Mouse (Mus musculus) limb, embryonic 13.5 days (tissue): ENCODE measurements around the gene Olfr1346. TPM values are rescaled to one million over a fixed set of nuclear protein-coding genes. Genes with fewer than 3 reads are reported as not detected.

Experiments used
- ATAC-seq: fragments of 200-750 bp; cut with Nextera tagmentation; 2 replicates; pipeline ENCODE4 v1.8.0; 2017; ENCODE audit warnings: low read depth, moderate number of reproducible peaks, moderate TSS enrichment; ENCODE audit not compliant: low FRiP score
- H3K27ac ChIP-seq: fragments of 300-500 bp; sonication (generic); 2 replicates; pipeline ENCODE4 v1.5.1; 2015; ENCODE audit warnings: inconsistent platforms, mild to moderate bottlenecking, moderate library complexity
- H3K27me3 ChIP-seq: fragments of 300-500 bp; sonication (generic); 2 replicates; pipeline ENCODE4 v1.6.1; 2015; ENCODE audit warnings: mild to moderate bottlenecking, inconsistent platforms
- H3K36me3 ChIP-seq: fragments of 300-500 bp; sonication (generic); 2 replicates; pipeline ENCODE4 v1.6.1; 2015; ENCODE audit warnings: inconsistent platforms, mild to moderate bottlenecking, moderate library complexity
- H3K4me1 ChIP-seq: fragments of 300-500 bp; sonication (generic); 2 replicates; pipeline ENCODE4 v1.6.1; 2015; ENCODE audit warnings: inconsistent platforms
- H3K4me2 ChIP-seq: fragments of 300-500 bp; sonication (generic); replicated peaks from 2 replicates; pipeline ENCODE4 v1.6.1; 2015; ENCODE audit warnings: inconsistent platforms, mild to moderate bottlenecking, moderate library complexity
- H3K4me3 ChIP-seq: fragments of 300-500 bp; sonication (generic); 2 replicates; pipeline ENCODE4 v1.5.1; 2015; ENCODE audit warnings: moderate library complexity, mild to moderate bottlenecking, inconsistent platforms
- H3K9ac ChIP-seq: fragments of 300-500 bp; sonication (generic); 2 replicates; pipeline ENCODE4 v1.6.1; 2015; ENCODE audit warnings: mild to moderate bottlenecking, inconsistent platforms
- H3K9me3 ChIP-seq: fragments of 300-500 bp; sonication (generic); 2 replicates; pipeline ENCODE4 v1.6.1; 2016; ENCODE audit warnings: inconsistent platforms
- WGBS: fragments of 180-500 bp; shearing (Covaris S2); methylation state at CpG from one replicate; pipeline ENCODE4 v1.1.7; 2015; 5-methylcytosine and 5-hydroxymethylcytosine counted together
- polyA plus RNA-seq: library from polyadenylated mRNA; unstranded; fragments of >200 nt; fragmentation: Nextera tagmentation; extraction: Ambion mirVana; gene quantifications from 2 replicates; pipeline ENCODE4 v1.2.1, GENCODE M21; 2015

Olfr1346 gene
- polyA plus RNA-seq, 1 experiment from 2014 or later, result not detected

DNA sequence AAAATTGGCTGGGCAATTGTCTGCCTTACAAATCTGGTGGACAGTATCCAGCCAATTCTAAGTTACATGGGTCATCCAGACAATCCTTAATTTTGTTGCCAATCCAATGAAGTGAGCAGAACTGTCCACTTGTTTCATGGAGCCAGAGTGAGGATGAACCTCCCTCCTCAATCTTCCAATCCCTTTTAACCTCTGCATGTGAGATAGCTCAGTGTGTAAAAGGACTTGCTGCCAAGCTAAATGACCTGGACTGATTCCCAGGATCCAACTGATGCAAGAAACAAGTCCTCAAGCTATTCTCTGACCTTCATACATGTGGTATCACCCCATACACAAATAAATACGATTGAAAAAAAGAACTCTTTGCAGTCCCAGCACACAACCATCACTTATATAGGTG, 54.8 kb downstream of the Olfr1346 start:
- H3K9ac ChIP-seq, result no peak overlapping the region

DNA sequence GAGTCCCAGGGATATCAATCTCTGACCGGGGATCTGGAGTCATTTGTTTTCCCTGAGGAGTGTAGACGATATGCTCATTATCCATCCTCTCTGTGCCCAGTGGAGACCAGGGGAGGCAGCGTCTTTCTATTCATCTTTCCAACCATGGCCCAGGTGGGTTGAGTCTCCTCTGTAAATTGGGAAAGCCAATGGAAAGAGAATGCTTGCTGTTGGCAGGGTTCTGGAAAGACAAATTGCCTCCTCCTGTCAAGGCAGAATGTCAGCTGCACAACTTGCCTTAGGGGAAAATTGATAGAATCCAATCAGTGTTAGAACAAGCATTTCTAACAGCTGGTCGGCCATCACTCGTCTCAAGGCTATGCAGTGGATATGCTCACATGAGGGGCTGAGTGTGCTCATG, 55.9 kb downstream of the Olfr1346 start, which contains the start of gene Olfr1349:
Olfr1349 (minus strand) TSS at position 101 of the 400 bp plus-strand sequence.
- no peaks in the 10 kb centered on the region for H3K4me1 ChIP-seq
- H3K36me3 ChIP-seq, result no peaks in the 10 kb centered on the region
- no peak within 1 kb of the TSS for H3K27ac ChIP-seq
- H3K27me3 ChIP-seq, result no peaks in the 10 kb centered on the region
- ATAC-seq, result no peak
- no peak within 1 kb of the TSS for H3K4me2 ChIP-seq
- H3K4me3 ChIP-seq, result no peak within 1 kb of the TSS
- WGBS, result 84% methylated on average over 5 of the region's 5 CpGs
- no peak within 1 kb of the TSS for H3K9ac ChIP-seq
- peaks cover 12% of the 10 kb centered on the region for H3K9me3 ChIP-seq

More for the DNA sequence above, 54.8 kb downstream of the Olfr1346 start:
- ATAC-seq, result no peak
- H3K4me1 ChIP-seq, result no peaks in the 10 kb centered on the region
- H3K4me2 ChIP-seq, result no peak overlapping the region
- no peaks in the 10 kb centered on the region for H3K27me3 ChIP-seq
- H3K9me3 ChIP-seq, result peaks cover 10% of the 10 kb centered on the region
- no peaks in the 10 kb centered on the region for H3K36me3 ChIP-seq
- H3K4me3 ChIP-seq, result no peak overlapping the region
- H3K27ac ChIP-seq, result no peak overlapping the region
- 38% methylated on average over 1 of the region's 1 CpGs for WGBS

DNA sequence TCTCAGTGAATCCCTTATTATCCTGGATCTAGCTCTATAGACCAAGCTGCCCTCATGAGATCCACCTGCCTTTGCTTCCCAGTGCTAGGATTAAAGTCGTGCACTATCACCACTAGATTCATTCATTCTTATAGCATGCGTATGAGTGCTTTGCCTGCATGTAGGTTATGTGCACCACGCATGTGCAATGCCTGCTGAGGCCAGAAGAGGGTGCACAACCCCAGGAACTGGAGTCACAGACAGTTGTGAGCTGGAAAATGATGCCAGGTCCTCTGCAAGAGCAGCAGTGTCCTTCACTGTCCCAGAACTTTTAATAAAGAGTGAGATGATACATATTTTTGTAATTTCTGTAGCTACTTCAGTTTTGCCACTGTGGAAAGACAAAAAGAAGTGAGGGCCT, 58.1 kb downstream of the Olfr1346 start:
- Histone ChIP-seq H3K4me2 (no peak overlapping the region), H3K9me3 (peaks cover 15% of the 10 kb centered on the region), H3K27ac (no peak overlapping the region), H3K9ac (no peak overlapping the region), H3K4me3 (no peak overlapping the region), H3K36me3 (no peaks in the 10 kb centered on the region), H3K4me1 (no peaks in the 10 kb centered on the region), H3K27me3 (no peaks in the 10 kb centered on the region)
- WGBS, result 66% methylated on average over 3 of the region's 3 CpGs
- no peak for ATAC-seq

DNA sequence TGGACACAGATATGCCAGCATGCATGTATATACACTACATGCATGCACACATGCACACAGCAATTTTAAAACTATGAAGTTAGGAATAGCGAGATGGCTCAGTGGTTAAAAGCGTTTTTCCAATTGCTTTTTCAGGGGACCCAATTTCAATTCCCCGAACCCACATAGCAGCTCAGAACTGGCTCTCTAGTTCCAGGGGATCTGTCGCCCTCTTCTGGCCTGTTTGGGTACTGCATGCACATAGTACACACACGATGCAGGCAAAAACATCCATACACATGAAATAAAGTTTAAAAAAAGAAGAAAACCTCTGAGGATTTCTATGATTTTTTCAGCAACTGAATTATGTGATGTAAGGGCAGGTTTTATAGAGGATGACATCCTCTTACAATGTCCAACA, 59.2 kb downstream of the Olfr1346 start:
- Histone ChIP-seq H3K27me3 (no peaks in the 10 kb centered on the region), H3K4me1 (no peaks in the 10 kb centered on the region), H3K27ac (no peak overlapping the region), H3K9ac (no peak overlapping the region), H3K4me3 (no peak overlapping the region), H3K4me2 (no peak overlapping the region), H3K36me3 (no peaks in the 10 kb centered on the region), H3K9me3 (peaks cover 15% of the 10 kb centered on the region)
- ATAC-seq, result no peak
- WGBS, result 66% methylated on average over 5 of the region's 5 CpGs

Other genes starting within 250 kb of the Olfr1346 start
- not detected in 2 replicates for gene Zscan5b, start 244.8 kb upstream of the Olfr1346 start, polyA plus RNA-seq
- gene Epp13, start 214.4 kb upstream of the Olfr1346 start, polyA plus RNA-seq, result not detected in 2 replicates
- 10.0 and 11.9 TPM in 2 replicates for gene Zfp667, start 180.5 kb upstream of the Olfr1346 start, polyA plus RNA-seq
- gene Zfp583, start 135.8 kb upstream of the Olfr1346 start, polyA plus RNA-seq, result 9.3 and 9.6 TPM in 2 replicates
- 3.2 and 3.3 TPM in 2 replicates for gene Gm3854, start 123.3 kb upstream of the Olfr1346 start, polyA plus RNA-seq
- gene Zfp78, start 103.8 kb upstream of the Olfr1346 start, polyA plus RNA-seq, result 2.7 and 3.7 TPM in 2 replicates
- 11.8 and 12.5 TPM in 2 replicates for gene Zfp28, start 83.8 kb upstream of the Olfr1346 start, polyA plus RNA-seq
- 0.41 TPM in 1 of 2 replicates, not detected in the other for gene Smim17, start 68.4 kb upstream of the Olfr1346 start, polyA plus RNA-seq
- gene Gm20715, start 56.8 kb upstream of the Olfr1346 start, polyA plus RNA-seq, result not detected in 2 replicates
- not detected in 2 replicates for gene Olfr1344, start 28.4 kb upstream of the Olfr1346 start, polyA plus RNA-seq
- not detected in 2 replicates for gene Olfr1336, start 10.9 kb upstream of the Olfr1346 start, polyA plus RNA-seq
- gene Olfr5, start 19.8 kb downstream of the Olfr1346 start, polyA plus RNA-seq, result not detected in 2 replicates
- not detected in 2 replicates for gene Olfr1347, start 32.7 kb downstream of the Olfr1346 start, polyA plus RNA-seq
- not detected in 2 replicates for gene Olfr1348, start 41.6 kb downstream of the Olfr1346 start, polyA plus RNA-seq
- not detected in 2 replicates for gene Olfr1349, start 55.8 kb downstream of the Olfr1346 start, polyA plus RNA-seq
- not detected in 2 replicates for gene Olfr1350, start 97.7 kb downstream of the Olfr1346 start, polyA plus RNA-seq
- gene Zim1, start 229.3 kb downstream of the Olfr1346 start, polyA plus RNA-seq, result 4.8 and 6.4 TPM in 2 replicates